ENCODE assay signal across 12 mouse cellular contexts in genomic region chr7:4122783-4123182, GRCm38 (mm10). TPM values are rescaled to one million over a fixed set of nuclear protein-coding genes. Genes with fewer than 3 reads are reported as not detected.
A peak's percentile ranks its signal among the peaks of the same experiment; 100 is the strongest.
DNase-seq lines count a peak whose midpoint lies in the region; ATAC-seq and TF ChIP-seq lines count a peak whose summit lies in the region.
"Had no signal": no experiment of that assay in that cellular context is flagged by ENCODE, and none has a peak within 500 bp of the region (broad histone marks: within the 10 kb centered on the region; RNA-seq: fewer than 3 reads in every experiment).

No protein-coding gene starts in this region.

- TF ChIP-seq CTCF in olfactory bulb, adult 2 months (IDR thresholded peaks at IDR 0.05; ENCODE audit: insufficient read depth, low read depth, low read length), result no peak
- no peak for TF ChIP-seq CTCF in thymus, adult 2 months (IDR thresholded peaks at IDR 0.05; ENCODE audit: borderline replicate concordance, control insufficient read depth, extremely low read depth, insufficient read depth, low read length, poor library complexity)

- peak; percentile 41 for DNase-seq in retina, postnatal 1 day
- no peak for DNase-seq in retina, embryonic 14.5 days (ENCODE audit: low spot score)
- peak; percentile 26 for DNase-seq in forebrain, embryonic 14.5 days (ENCODE audit: low spot score)
- no peak for DNase-seq in midbrain, embryonic 10.5 days (ENCODE audit: low spot score)
- no peak for DNase-seq in thymus, adult 2 months
- no peak for DNase-seq in spleen, postnatal 14 days (ENCODE audit: low spot score in 2 of 2)
- DNase-seq: heart, postnatal 36 days; lung, adult 18-20 months; thymus, postnatal 25 days had no signal

- WGBS in forebrain, embryonic 14.5 days, result 48% methylated on average over 10 of the region's 10 CpGs
- 87% methylated on average over 10 of the region's 10 CpGs for WGBS in midbrain, embryonic 10.5 days
- WGBS in olfactory bulb, adult 2 months, result 25% methylated on average over 10 of the region's 10 CpGs
- 96% methylated on average over 10 of the region's 10 CpGs for WGBS in thymus, adult 2 months

- H3K4me2 ChIP-seq in forebrain, embryonic 14.5 days (ENCODE audit: low read length), result peak overlapping the region; percentile 75
- H3K4me2 ChIP-seq: limb, embryonic 12.5 days had no signal

- peak overlapping the region; percentile 84 for H3K27ac ChIP-seq in forebrain, embryonic 14.5 days (ENCODE audit: low read depth, low read length)
- peak overlapping the region; percentile 94 for H3K27ac ChIP-seq in midbrain, embryonic 10.5 days (replicated peaks)
- peak overlapping the region; percentile 97 for H3K27ac ChIP-seq in olfactory bulb, adult 2 months (ENCODE audit: insufficient read depth, low read depth, low read length)
- no peak overlapping the region for H3K27ac ChIP-seq in thymus, adult 2 months (ENCODE audit: control insufficient read depth, insufficient read depth, low read length)
- H3K27ac ChIP-seq: limb, embryonic 12.5 days had no signal

- peaks cover 47% of the 10 kb centered on the region for H3K4me1 ChIP-seq in forebrain, embryonic 14.5 days (ENCODE audit: control insufficient read depth, insufficient read depth, low read length)
- H3K4me1 ChIP-seq in midbrain, embryonic 10.5 days, result peaks cover 69% of the 10 kb centered on the region
- H3K4me1 ChIP-seq in olfactory bulb, adult 2 months (ENCODE audit: control insufficient read depth, insufficient read depth, low read length), result peaks cover 35% of the 10 kb centered on the region
- H3K4me1 ChIP-seq in thymus, adult 2 months (replicated peaks; ENCODE audit: control insufficient read depth, insufficient read depth, low read length), result peaks cover 6% of the 10 kb centered on the region

- no peaks in the 10 kb centered on the region for H3K27me3 ChIP-seq in forebrain, embryonic 14.5 days (replicated peaks; ENCODE audit: control insufficient read depth, insufficient read depth, low read length)
- H3K27me3 ChIP-seq in midbrain, embryonic 10.5 days (ENCODE audit: low read depth, poor library complexity, severe bottlenecking), result peaks cover 31% of the 10 kb centered on the region
- H3K27me3 ChIP-seq in thymus, adult 2 months (ENCODE audit: control insufficient read depth, insufficient read depth, low read length), result peaks cover 3% of the 10 kb centered on the region; the same call in 1 of the 2 replicates

- no peak for TF ChIP-seq POLR2A in olfactory bulb, adult 2 months (IDR thresholded peaks at IDR 0.05; ENCODE audit: insufficient read depth, low read depth, low read length)
- no peak for TF ChIP-seq POLR2A in thymus, adult 2 months (IDR thresholded peaks at IDR 0.05; ENCODE audit: control insufficient read depth, extremely low read depth, insufficient read depth, low read length, poor library complexity)

- no peaks in the 10 kb centered on the region for H3K9me3 ChIP-seq in forebrain, embryonic 14.5 days (replicated peaks; ENCODE audit: control insufficient read depth, low read length)
- H3K9me3 ChIP-seq in midbrain, embryonic 10.5 days (replicated peaks), result no peaks in the 10 kb centered on the region
- H3K9me3 ChIP-seq: limb, embryonic 12.5 days had no signal

- no peak for ATAC-seq in forebrain, embryonic 14.5 days
- ATAC-seq: CD4-positive, CD25-positive, alpha-beta regulatory T cell, adult 4 months had no signal

- peak overlapping the region; percentile 94 for H3K9ac ChIP-seq in forebrain, embryonic 14.5 days (ENCODE audit: low read length)
- H3K9ac ChIP-seq: limb, embryonic 12.5 days had no signal

- no peak overlapping the region for H3K4me3 ChIP-seq in forebrain, embryonic 14.5 days (ENCODE audit: low read depth, low read length)
- H3K4me3 ChIP-seq in midbrain, embryonic 10.5 days, result peak overlapping the region; percentile 86
- H3K4me3 ChIP-seq in olfactory bulb, adult 2 months (ENCODE audit: insufficient read depth, low read depth, low read length), result peak overlapping the region; percentile 41
- H3K4me3 ChIP-seq in thymus, adult 2 months (ENCODE audit: control insufficient read depth, insufficient read depth, low read length), result no peak overlapping the region
- H3K4me3 ChIP-seq: limb, embryonic 12.5 days had no signal

- H3K36me3 ChIP-seq in forebrain, embryonic 14.5 days (ENCODE audit: control insufficient read depth, insufficient read depth, low read length), result peaks cover 30% of the 10 kb centered on the region
- H3K36me3 ChIP-seq in midbrain, embryonic 10.5 days, result peaks cover 17% of the 10 kb centered on the region
- H3K36me3 ChIP-seq in thymus, adult 2 months (ENCODE audit: control insufficient read depth, insufficient read depth, low read length), result no peaks in the 10 kb centered on the region
- H3K36me3 ChIP-seq: limb, embryonic 12.5 days had no signal

RNA-seq across cellular contexts. Expression of gene Ttyh1, which starts 3.6 kb away (rescaled TPM):
- 61.6 and 68.0 TPM in 2 replicates for polyA plus RNA-seq in forebrain, embryonic 14.5 days (2014; fragmentation: Nextera tagmentation; extraction: Ambion mirVana)
- polyA plus RNA-seq in midbrain, embryonic 10.5 days (2016; fragmentation: Nextera tagmentation; extraction: Ambion mirVana), result 21.9 and 45.3 TPM in 2 replicates
- 162 and 238 TPM in 2 replicates for polyA plus RNA-seq in olfactory bulb, adult 2 months (2012; ENCODE audit: insufficient read depth, insufficient read length, low replicate concordance, missing spikeins)
- 1.1 and 1.8 TPM in 2 replicates for polyA plus RNA-seq in thymus, adult 2 months (2012; rRNA removed)

RNA-seq across cellular contexts. Expression of gene Leng8, which starts 14.1 kb away (rescaled TPM):
- 43.0 and 59.2 TPM in 2 replicates for polyA plus RNA-seq in forebrain, embryonic 14.5 days (2014; fragmentation: Nextera tagmentation; extraction: Ambion mirVana)
- 63.1 and 82.0 TPM in 2 replicates for polyA plus RNA-seq in midbrain, embryonic 10.5 days (2016; fragmentation: Nextera tagmentation; extraction: Ambion mirVana)
- polyA plus RNA-seq in olfactory bulb, adult 2 months (2012; ENCODE audit: insufficient read depth, insufficient read length, low replicate concordance, missing spikeins), result 552 and 558 TPM in 2 replicates
- polyA plus RNA-seq in thymus, adult 2 months (2012; rRNA removed), result 1,109 and 1,332 TPM in 2 replicates

RNA-seq across cellular contexts. Expression of gene Leng9, which starts 27.4 kb away (rescaled TPM):
- 3.1 and 3.9 TPM in 2 replicates for polyA plus RNA-seq in forebrain, embryonic 14.5 days (2014; fragmentation: Nextera tagmentation; extraction: Ambion mirVana)
- 1.4 and 1.9 TPM in 2 replicates for polyA plus RNA-seq in midbrain, embryonic 10.5 days (2016; fragmentation: Nextera tagmentation; extraction: Ambion mirVana)
- not detected in 2 replicates for polyA plus RNA-seq in olfactory bulb, adult 2 months (2012; ENCODE audit: insufficient read depth, insufficient read length, low replicate concordance, missing spikeins)
- polyA plus RNA-seq in thymus, adult 2 months (2012; rRNA removed), result 10.5 and 11.5 TPM in 2 replicates

RNA-seq across cellular contexts. Expression of gene Cdc42ep5, which starts 41.9 kb away (rescaled TPM):
- 5.6 and 5.9 TPM in 2 replicates for polyA plus RNA-seq in forebrain, embryonic 14.5 days (2014; fragmentation: Nextera tagmentation; extraction: Ambion mirVana)
- 18.1 and 20.1 TPM in 2 replicates for polyA plus RNA-seq in midbrain, embryonic 10.5 days (2016; fragmentation: Nextera tagmentation; extraction: Ambion mirVana)
- polyA plus RNA-seq in olfactory bulb, adult 2 months (2012; ENCODE audit: insufficient read depth, insufficient read length, low replicate concordance, missing spikeins), result not detected in 2 replicates
- polyA plus RNA-seq in thymus, adult 2 months (2012; rRNA removed), result 6.5 and 9.7 TPM in 2 replicates
- polyA plus RNA-seq: CD4-positive, CD25-positive, alpha-beta regulatory T cell, adult 4 months had no signal

RNA-seq across cellular contexts. Expression of gene Lair1, which starts 59.8 kb away (rescaled TPM):
- 1.8 and 2.1 TPM in 2 replicates for polyA plus RNA-seq in forebrain, embryonic 14.5 days (2014; fragmentation: Nextera tagmentation; extraction: Ambion mirVana)
- polyA plus RNA-seq in midbrain, embryonic 10.5 days (2016; fragmentation: Nextera tagmentation; extraction: Ambion mirVana), result 0.47 and 1.3 TPM in 2 replicates
- polyA plus RNA-seq in olfactory bulb, adult 2 months (2012; ENCODE audit: insufficient read depth, insufficient read length, low replicate concordance, missing spikeins), result not detected in 2 replicates
- polyA plus RNA-seq in thymus, adult 2 months (2012; rRNA removed), result 11.0 and 12.9 TPM in 2 replicates

Comparison
In these comparisons a context has a peak if more than half of its experiments do, and no peak if none do; other contexts are left out.
1. DNase-seq: peak in retina, postnatal 1 day (single experiment) and forebrain, embryonic 14.5 days (single experiment); none in retina, embryonic 14.5 days (single experiment), midbrain, embryonic 10.5 days (single experiment), thymus, adult 2 months (single experiment) and spleen, postnatal 14 days (0 of 2).
2. H3K4me3 ChIP-seq: peak in midbrain, embryonic 10.5 days (single experiment) and olfactory bulb, adult 2 months (single experiment); none in forebrain, embryonic 14.5 days (single experiment) and thymus, adult 2 months (single experiment).